Mouse (Mus musculus) mesoderm, embryonic 11.5 days (tissue): ENCODE results near the gene Tor4a.

Experiments
- DNase-seq: peaks from one replicate; pipeline ENCODE4 v3.0.0-alpha.2; 2012; ENCODE audit warnings: low read depth, low spot score

Tor4a gene

DNA sequence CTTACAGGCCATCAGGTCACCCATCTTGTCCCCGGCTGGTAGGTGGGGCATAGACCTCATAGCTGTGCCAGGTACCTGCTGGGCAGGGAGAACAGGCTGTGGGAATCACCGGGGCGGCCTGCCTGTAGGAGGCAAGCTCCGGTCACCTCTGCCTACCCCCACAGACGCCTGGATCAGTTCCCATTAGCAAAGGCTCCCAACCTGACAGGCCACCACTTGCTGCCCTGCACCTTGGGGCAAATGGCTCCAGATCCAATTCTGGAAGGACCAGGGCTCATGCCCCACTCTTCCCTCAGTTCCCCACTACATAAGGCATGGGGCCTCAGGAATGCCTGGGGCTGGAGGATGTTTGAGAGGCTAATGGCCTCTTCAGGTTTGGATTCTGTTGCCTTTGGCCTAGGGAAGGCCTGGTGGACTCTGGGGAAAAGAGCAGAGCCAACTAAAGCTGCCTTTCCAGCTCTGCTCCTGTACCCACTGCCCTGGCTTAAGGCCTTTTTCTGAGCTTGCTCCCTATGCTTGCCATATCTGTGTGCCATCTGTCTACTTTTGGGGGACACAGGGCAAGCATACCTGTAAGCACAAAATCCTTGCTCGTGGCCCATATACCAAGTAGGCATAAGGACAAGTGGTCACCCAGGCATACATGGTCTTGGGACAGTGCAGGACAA, 25.5 kb downstream of the Tor4a start:
- DNase-seq, result no peak

DNA sequence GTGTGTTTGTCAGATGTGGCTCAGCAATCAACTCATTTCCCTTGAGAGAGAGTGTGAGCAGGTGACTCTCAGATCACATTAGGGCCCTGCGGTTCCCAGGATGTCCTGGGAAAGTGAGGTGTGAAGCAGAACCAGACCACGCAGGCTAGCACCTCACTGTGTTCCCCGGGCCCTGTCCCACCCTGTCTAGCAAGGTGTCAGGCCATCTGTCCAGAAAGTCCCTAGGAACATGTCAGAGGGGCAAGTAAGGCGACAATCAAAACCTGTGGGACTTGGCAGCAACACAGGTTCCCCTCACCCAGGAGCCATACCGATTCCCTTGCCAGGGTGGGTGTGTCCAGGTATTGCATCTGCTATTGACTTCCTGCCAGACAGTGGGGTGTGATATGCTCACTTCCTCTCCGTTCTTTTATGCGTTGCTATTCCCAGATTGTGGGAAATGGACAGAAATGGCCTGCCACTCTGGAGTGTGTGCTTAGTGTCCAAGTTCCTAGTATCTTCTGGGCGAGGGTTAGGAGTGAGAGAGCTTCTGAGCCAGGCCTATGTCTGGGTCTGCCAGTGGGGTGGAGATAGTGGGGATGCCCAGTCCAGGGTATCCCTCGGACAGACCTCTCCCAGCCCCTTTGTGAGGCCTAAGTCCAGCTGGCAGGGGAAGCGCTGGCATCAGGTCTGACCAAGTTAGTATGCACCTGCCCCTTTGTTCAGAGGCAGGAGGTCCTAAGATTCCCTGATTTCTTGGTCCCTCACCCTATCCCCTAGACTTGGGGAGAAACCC, 26.2 kb downstream of the Tor4a start:
- no peak for DNase-seq

DNA sequence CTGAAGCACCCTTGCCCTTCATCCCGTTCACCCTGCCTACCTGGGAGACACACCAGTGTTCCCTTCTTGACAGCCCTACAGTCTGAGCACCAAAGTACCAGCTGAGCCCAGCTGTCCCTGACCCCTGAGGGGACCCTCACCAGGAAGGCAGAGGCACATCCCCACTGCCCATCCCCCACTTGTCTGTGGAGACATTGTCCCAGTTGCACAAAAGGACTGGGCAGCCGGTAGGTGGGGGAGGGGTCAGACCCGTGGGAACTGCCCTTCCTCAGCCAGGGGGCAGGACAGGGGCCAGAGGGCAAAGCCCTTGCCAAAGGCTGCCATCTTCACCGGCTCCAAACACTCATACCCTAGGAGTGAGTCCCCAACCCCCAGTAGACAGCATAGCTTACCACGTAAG, 26.9 kb downstream of the Tor4a start:
- DNase-seq, result peak; percentile 66

DNA sequence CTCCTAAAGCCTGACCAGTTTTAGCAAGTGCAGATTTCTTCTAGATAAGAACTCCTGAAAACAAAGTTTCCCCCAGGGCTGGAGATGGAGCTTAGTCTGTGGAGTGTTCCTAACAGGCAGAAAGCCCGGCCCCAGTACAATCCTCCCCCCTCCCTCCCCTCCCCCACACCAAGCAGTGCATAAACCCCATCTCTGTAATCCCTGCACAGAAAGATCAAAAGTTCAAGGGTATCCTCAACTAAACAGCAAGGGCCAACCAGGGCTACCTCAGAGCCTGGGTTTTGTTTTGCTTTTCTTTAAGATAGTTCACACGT, 28.1 kb downstream of the Tor4a start:
- DNase-seq, result peak; percentile 36

DNA sequence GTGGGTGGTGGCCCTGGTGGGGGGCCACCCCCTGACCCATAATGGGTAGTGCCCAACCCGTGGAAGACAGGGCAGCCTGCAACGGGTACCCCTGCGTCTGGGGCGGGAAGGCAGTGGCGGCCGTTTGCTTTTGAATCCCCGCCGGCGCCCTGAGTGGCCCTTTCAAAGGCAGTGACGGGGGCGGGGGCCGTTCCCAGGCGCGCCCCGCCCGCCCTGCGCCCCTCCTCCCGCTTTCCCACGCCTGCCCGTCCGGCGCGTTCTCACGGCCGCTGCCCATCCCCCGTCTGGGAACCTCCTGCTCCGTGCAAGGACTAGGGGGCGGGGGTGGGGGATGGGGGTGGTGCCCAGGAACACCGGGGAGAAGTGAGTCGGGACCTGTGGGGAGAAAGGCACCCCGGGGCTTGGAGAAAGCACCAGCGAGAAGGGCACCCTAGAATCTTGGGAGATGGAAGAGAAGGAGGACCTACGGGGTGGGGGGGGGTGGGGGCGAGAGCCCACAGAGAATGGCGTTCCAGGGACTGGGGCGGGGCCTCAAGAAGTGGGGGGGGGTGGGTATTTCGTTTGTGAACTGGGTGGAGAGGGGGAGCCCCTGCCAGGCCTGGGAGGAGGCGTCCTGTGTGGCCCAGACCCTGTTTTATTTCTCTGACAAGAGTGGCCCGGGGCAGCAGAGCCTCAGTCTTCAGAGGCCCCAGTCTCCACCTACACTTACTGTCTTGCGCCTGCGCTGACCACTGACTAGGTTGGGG, 28.6 kb downstream of the Tor4a start:
- peak; percentile 82 for DNase-seq

DNA sequence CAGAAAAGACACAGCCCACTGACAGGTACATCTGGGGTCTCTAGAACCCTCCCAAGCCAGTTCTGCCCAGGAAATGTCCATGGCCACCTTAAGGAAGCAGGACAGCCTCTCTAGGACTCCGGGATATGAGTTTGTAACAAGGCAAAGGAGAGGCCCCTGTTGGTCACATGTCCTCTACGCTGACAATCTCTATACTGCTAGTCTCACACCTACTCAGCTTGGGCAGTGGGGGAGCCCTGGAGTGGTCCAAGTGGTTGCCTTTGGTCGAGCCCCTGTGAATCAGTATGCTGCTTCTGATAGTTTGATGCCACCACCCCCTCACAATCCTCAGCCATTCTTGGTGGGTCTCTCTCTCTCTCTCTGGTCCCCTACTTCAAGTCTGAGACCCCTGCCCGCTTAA, 29.2 kb downstream of the Tor4a start:
- DNase-seq, result no peak

GRCm38 (mm10) chr2:25157655-25158054, 39.0 kb downstream of the Tor4a start:
- DNase-seq, result peak; percentile 49

- DNase-seq, result no peak
These were observed 39.7 kb downstream of the Tor4a start for GRCm38 (mm10) chr2:25156990-25157389.

- no peak for DNase-seq
These were observed 40.5 kb downstream of the Tor4a start for GRCm38 (mm10) chr2:25156177-25156576.

GRCm38 (mm10) chr2:25151280-25151956, 45.3 kb downstream of the Tor4a start:
- DNase-seq, result no peak

GRCm38 (mm10) chr2:25149643-25150042, 47.0 kb downstream of the Tor4a start:
- no peak for DNase-seq

GRCm38 (mm10) chr2:25147892-25148291, 48.8 kb downstream of the Tor4a start:
- no peak for DNase-seq

- no peak for DNase-seq
These were observed 49.3 kb downstream of the Tor4a start for GRCm38 (mm10) chr2:25147398-25147797.

- no peak for DNase-seq
These were observed 51.3 kb downstream of the Tor4a start for GRCm38 (mm10) chr2:25145346-25145745.
